In genomic region chr7:144471103-144471502, GRCm38 (mm10) we compare ENCODE assay signal across 8 mouse cellular contexts. TPM values are rescaled to one million over a fixed set of nuclear protein-coding genes. Genes with fewer than 3 reads are reported as not detected.
A peak's percentile ranks its signal among the peaks of the same experiment; 100 is the strongest.
DNase-seq lines count a peak whose midpoint lies in the region; ATAC-seq and TF ChIP-seq lines count a peak whose summit lies in the region.

No protein-coding gene starts in this region.

- peak overlapping the region; percentile 83 for H3K4me2 ChIP-seq in embryonic facial prominence, embryonic 13.5 days
- H3K4me2 ChIP-seq in intestine, embryonic 15.5 days (replicated peaks): peak overlapping the region; percentile 79
- peak overlapping the region; percentile 56 for H3K4me2 ChIP-seq in midbrain, embryonic 16.5 days (ENCODE audit: low read length)

- 42% methylated on average over 2 of the region's 2 CpGs for WGBS in kidney, adult 2 months
- 84% methylated on average over 2 of the region's 2 CpGs for WGBS in embryonic facial prominence, embryonic 13.5 days
- 65% methylated on average over 2 of the region's 2 CpGs for WGBS in intestine, embryonic 15.5 days
- WGBS in midbrain, embryonic 16.5 days: 75% methylated on average over 2 of the region's 2 CpGs

- H3K9me3 ChIP-seq in embryonic facial prominence, embryonic 13.5 days: no peaks in the 10 kb centered on the region
- H3K9me3 ChIP-seq in intestine, embryonic 15.5 days: no peaks in the 10 kb centered on the region
- H3K9me3 ChIP-seq in midbrain, embryonic 16.5 days (replicated peaks; ENCODE audit: control insufficient read depth, low read length, poor library complexity, severe bottlenecking): no peaks in the 10 kb centered on the region

- peak overlapping the region; percentile 87 for H3K4me3 ChIP-seq in kidney, adult 2 months (ENCODE audit: insufficient read depth, low read depth, low read length)
- peak overlapping the region; percentile 97 for H3K4me3 ChIP-seq in embryonic facial prominence, embryonic 13.5 days
- peak overlapping the region; percentile 82 for H3K4me3 ChIP-seq in intestine, embryonic 15.5 days (replicated peaks)
- peak overlapping the region; percentile 86 for H3K4me3 ChIP-seq in midbrain, embryonic 16.5 days (ENCODE audit: low read depth, low read length)

- TF ChIP-seq CTCF in kidney, adult 2 months (conservative IDR thresholded peaks at IDR 0.05; ENCODE audit: insufficient read depth, insufficient read length, low read depth, low read length): no peak

- DNase-seq in kidney, adult 2 months: no peak
- DNase-seq in kidney, postnatal 36 days: no peak
- no peak for DNase-seq in ovary, postnatal 10 days (ENCODE audit: low spot score)
- DNase-seq in gastrocnemius, postnatal 14 days: no peak
- no peak for DNase-seq in right cerebral cortex, postnatal 4 days

- ATAC-seq in embryonic facial prominence, embryonic 13.5 days (ENCODE audit: insufficient number of reproducible peaks, insufficient read depth, low FRiP score, low TSS enrichment, low read depth): no peak
- no peak for ATAC-seq in intestine, embryonic 15.5 days
- no peak for ATAC-seq in midbrain, embryonic 16.5 days

- peak overlapping the region; percentile 98 for H3K9ac ChIP-seq in embryonic facial prominence, embryonic 13.5 days
- peak overlapping the region; percentile 90 for H3K9ac ChIP-seq in intestine, embryonic 15.5 days
- peak overlapping the region; percentile 97 for H3K9ac ChIP-seq in midbrain, embryonic 16.5 days (ENCODE audit: low read depth, low read length)

- no peak for TF ChIP-seq POLR2A in kidney, adult 2 months (IDR thresholded peaks at IDR 0.05; ENCODE audit: low read depth, low read length)

- H3K4me1 ChIP-seq in kidney, adult 2 months (ENCODE audit: control insufficient read depth, insufficient read depth, low read length): peaks cover 10% of the 10 kb centered on the region
- peaks cover 19% of the 10 kb centered on the region for H3K4me1 ChIP-seq in embryonic facial prominence, embryonic 13.5 days
- peaks cover 17% of the 10 kb centered on the region for H3K4me1 ChIP-seq in intestine, embryonic 15.5 days (replicated peaks)
- peaks cover 21% of the 10 kb centered on the region for H3K4me1 ChIP-seq in midbrain, embryonic 16.5 days (ENCODE audit: control insufficient read depth, insufficient read depth, low read length)

- no peaks in the 10 kb centered on the region for H3K27me3 ChIP-seq in kidney, adult 2 months (replicated peaks; ENCODE audit: control insufficient read depth, insufficient read depth, low read length)
- H3K27me3 ChIP-seq in embryonic facial prominence, embryonic 13.5 days: no peaks in the 10 kb centered on the region
- no peaks in the 10 kb centered on the region for H3K27me3 ChIP-seq in intestine, embryonic 15.5 days (replicated peaks)
- H3K27me3 ChIP-seq in midbrain, embryonic 16.5 days (ENCODE audit: control insufficient read depth, insufficient read depth, low read depth, low read length): no peaks in the 10 kb centered on the region

- no peaks in the 10 kb centered on the region for H3K36me3 ChIP-seq in kidney, adult 2 months (ENCODE audit: control insufficient read depth, insufficient read depth, low read length)
- H3K36me3 ChIP-seq in embryonic facial prominence, embryonic 13.5 days: peaks cover 19% of the 10 kb centered on the region
- H3K36me3 ChIP-seq in intestine, embryonic 15.5 days: no peaks in the 10 kb centered on the region
- H3K36me3 ChIP-seq in midbrain, embryonic 16.5 days (ENCODE audit: control insufficient read depth, insufficient read depth, low read length): no peaks in the 10 kb centered on the region

- H3K27ac ChIP-seq in kidney, adult 2 months (ENCODE audit: insufficient read depth, low read depth, low read length): peak overlapping the region; percentile 52; the same call in 1 of the 2 replicates
- peak overlapping the region; percentile 72 for H3K27ac ChIP-seq in embryonic facial prominence, embryonic 13.5 days
- no peak overlapping the region for H3K27ac ChIP-seq in intestine, embryonic 15.5 days
- H3K27ac ChIP-seq in midbrain, embryonic 16.5 days (ENCODE audit: low read length): peak overlapping the region; percentile 85

- intact Hi-C loops in gastrocnemius, postnatal 14 days (cut with DNase I; ENCODE audit: low total_unique reads): no loop called here

RNA-seq across cellular contexts. Expression of gene Cttn, which starts 0.3 kb away (rescaled TPM):
- 85.8 and 91.3 TPM in 2 replicates for polyA plus RNA-seq in kidney, adult 2 months (2012; rRNA removed)
- 166 and 183 TPM in 2 replicates for polyA plus RNA-seq in embryonic facial prominence, embryonic 13.5 days (2015; fragmentation: Nextera tagmentation; extraction: Ambion mirVana)
- polyA plus RNA-seq in intestine, embryonic 15.5 days (2015; fragmentation: Nextera tagmentation; extraction: Ambion mirVana): 139 and 146 TPM in 2 replicates
- polyA plus RNA-seq in midbrain, embryonic 16.5 days (2015; fragmentation: Nextera tagmentation; extraction: Ambion mirVana): 190 and 195 TPM in 2 replicates
- 10 to 100 TPM; 32.6 to 35.8 TPM for total RNA-seq in gastrocnemius, postnatal 14 days (2021)
